Mouse (Mus musculus): ENCODE measurements at regions not wholly inside any gene's neighbourhood (a gene's known extent, or its start where the extent isn't known, plus 50 kb on each side); places are given as distances from the start of the nearest gene placed in this dataset.

DNA sequence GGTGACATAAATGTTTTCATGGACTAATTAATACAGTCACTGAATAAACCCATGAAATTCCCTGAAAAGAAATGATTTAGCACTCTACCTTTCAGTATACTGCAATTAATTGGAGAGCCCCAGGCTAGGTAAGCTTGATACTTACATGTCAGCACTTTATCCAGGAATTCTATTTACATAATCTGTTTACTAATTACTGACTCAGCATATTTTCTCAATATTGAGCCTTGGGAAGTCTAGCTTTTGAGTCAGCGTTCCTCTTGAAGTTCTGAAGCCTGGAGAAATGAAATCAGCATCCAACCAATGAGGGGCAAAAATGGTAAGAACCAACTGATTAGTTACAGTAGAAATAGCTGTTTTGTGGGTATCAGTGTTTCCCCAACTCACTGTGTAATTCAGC, 448.8 kb downstream of the Cps1 start:
- WGBS, result 93% methylated on average over 1 of the region's 1 CpGs
- Histone ChIP-seq H3K4me2 (replicated peaks; ENCODE audit: low read depth) (no peak overlapping the region), H3K4me1 (replicated peaks; ENCODE audit: control insufficient read depth, insufficient read depth, low read length) (no peaks in the 10 kb centered on the region), H3K27ac (ENCODE audit: low read depth, low read length) (no peak overlapping the region), H3K9me3 (ENCODE audit: control insufficient read depth) (no peaks in the 10 kb centered on the region), H3K4me3 (ENCODE audit: low read depth, low read length) (no peak overlapping the region), H3K27me3 (replicated peaks; ENCODE audit: control insufficient read depth, insufficient read depth, low read length) (no peaks in the 10 kb centered on the region), H3K9ac (ENCODE audit: low read depth, low read length) (no peak overlapping the region), H3K36me3 (ENCODE audit: control insufficient read depth, insufficient read depth) (no peaks in the 10 kb centered on the region)
- no peak for TF ChIP-seq CTCF (IDR thresholded peaks at IDR 0.05; ENCODE audit: low read depth)
- no peak for ATAC-seq

DNA sequence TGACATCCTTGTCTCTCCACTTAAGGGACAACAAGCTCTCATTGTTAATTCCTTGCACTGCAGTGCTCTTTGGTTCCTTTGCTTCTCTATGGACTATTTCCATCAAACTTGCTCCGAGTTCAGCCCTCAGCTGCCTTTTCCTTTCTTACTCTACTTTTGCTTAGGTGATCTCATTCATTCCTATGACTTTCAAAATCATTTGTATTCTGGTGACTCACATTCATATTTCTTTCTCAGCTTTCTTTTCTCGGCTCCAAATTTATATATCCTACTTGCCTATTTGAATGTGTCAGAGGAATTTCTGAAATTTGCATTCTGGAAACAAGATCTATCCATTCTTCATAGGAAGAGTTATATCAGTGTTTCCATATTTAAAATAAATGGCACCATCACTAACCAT, 456.9 kb downstream of the Cps1 start:
- Histone ChIP-seq H3K36me3 (ENCODE audit: control insufficient read depth, insufficient read depth) (no peaks in the 10 kb centered on the region), H3K9ac (ENCODE audit: low read depth, low read length) (no peak overlapping the region), H3K27me3 (replicated peaks; ENCODE audit: control insufficient read depth, insufficient read depth, low read length) (no peaks in the 10 kb centered on the region), H3K9me3 (ENCODE audit: control insufficient read depth) (no peaks in the 10 kb centered on the region), H3K4me2 (replicated peaks; ENCODE audit: low read depth) (no peak overlapping the region), H3K27ac (ENCODE audit: low read depth, low read length) (no peak overlapping the region), H3K4me3 (ENCODE audit: low read depth, low read length) (no peak overlapping the region), H3K4me1 (replicated peaks; ENCODE audit: control insufficient read depth, insufficient read depth, low read length) (no peaks in the 10 kb centered on the region)
- no peak for TF ChIP-seq CTCF (IDR thresholded peaks at IDR 0.05; ENCODE audit: low read depth)
- no peak for ATAC-seq
- WGBS, result 84% methylated on average over 2 of the region's 2 CpGs

Data from intestine, postnatal 0 days (tissue).